Mouse (Mus musculus): ENCODE measurements at regions not wholly inside any gene's neighbourhood (a gene's known extent, or its start where the extent isn't known, plus 50 kb on each side); places are given as distances from the start of the nearest gene placed in this dataset.

- TF ChIP-seq CTCF (IDR thresholded peaks at IDR 0.05; ENCODE audit: control insufficient read depth, insufficient read depth, insufficient read length), result no peak
- TF ChIP-seq FOSL1 (IDR thresholded peaks at IDR 0.05; ENCODE audit: insufficient read depth, low read length, poor library complexity, severe bottlenecking), result no peak
- TF ChIP-seq MYOG (IDR thresholded peaks at IDR 0.05; ENCODE audit: control insufficient read depth, extremely low read depth, insufficient read length), result no peak
- no peak for TF ChIP-seq CEBPB (IDR thresholded peaks at IDR 0.05; ENCODE audit: low read depth)
- TF ChIP-seq MAX (IDR thresholded peaks at IDR 0.05), result no peak
- TF ChIP-seq MYOD1 (IDR thresholded peaks at IDR 0.05; ENCODE audit: control insufficient read depth, insufficient read length, low read depth), result peak; percentile 60
- TF ChIP-seq USF1 (IDR thresholded peaks at IDR 0.05; ENCODE audit: low read depth), result no peak
Measured at GRCm38 (mm10) chr2:167826922-167827703, 104.7 kb upstream of the Ptpn1 start.

Measured in C2C12 (cell line).